Comparison of ENCODE assay signal across 8 mouse cellular contexts in the genomic region with DNA sequence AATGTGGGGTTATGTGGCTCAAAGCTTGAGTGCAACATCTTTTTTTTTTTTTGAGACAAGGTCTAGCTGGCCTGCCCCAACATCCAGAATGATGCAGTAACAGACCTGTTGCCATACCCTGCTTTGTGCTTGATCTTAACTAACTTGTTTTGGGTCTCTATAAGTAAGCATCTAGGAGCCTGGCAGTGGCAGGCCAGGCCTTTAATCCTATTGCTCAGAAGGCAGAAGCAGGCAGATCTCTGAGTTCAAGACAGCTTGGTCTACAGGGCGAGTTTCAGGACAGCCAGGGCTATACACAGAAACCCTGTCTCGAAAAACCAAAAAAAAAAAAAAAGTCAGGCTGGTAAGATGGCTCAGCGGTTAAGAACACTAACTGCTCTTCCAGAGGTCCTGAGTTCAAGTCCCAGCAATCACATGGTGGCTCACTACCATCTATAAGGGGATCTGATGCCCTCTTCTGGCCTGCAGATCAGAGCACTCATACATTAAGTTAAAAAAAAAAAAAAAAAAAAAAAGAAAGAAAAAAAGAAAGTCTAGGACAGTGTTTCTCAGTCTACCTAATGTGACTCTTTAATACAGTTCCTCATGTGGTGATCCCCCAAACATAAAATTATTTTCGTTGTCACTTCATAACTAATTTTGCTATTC. TPM values are rescaled to one million over a fixed set of nuclear protein-coding genes. Genes with fewer than 3 reads are reported as not detected.
DNase-seq lines count a peak whose midpoint lies in the region; ATAC-seq and TF ChIP-seq lines count a peak whose summit lies in the region.

No protein-coding gene starts in this region.

- ATAC-seq in forebrain, embryonic 12.5 days (ENCODE audit: low FRiP score), result no peak
- no peak for ATAC-seq in liver, embryonic 13.5 days (ENCODE audit: low read depth)

- H3K4me2 ChIP-seq in forebrain, embryonic 12.5 days, result peak overlapping the region; percentile 76
- H3K4me2 ChIP-seq in liver, embryonic 13.5 days, result peak overlapping the region; percentile 93

- peaks cover 14% of the 10 kb centered on the region for H3K4me1 ChIP-seq in heart, adult 2 months (ENCODE audit: control insufficient read depth, insufficient read depth, low read length)
- H3K4me1 ChIP-seq in forebrain, embryonic 12.5 days, result peaks cover 17% of the 10 kb centered on the region
- peaks cover 41% of the 10 kb centered on the region for H3K4me1 ChIP-seq in liver, embryonic 13.5 days (replicated peaks)

- TF ChIP-seq POLR2A in heart, adult 2 months (IDR thresholded peaks at IDR 0.05; ENCODE audit: insufficient read depth, low read depth, low read length), result no peak

- H3K9ac ChIP-seq in heart, adult 2 months (ENCODE audit: low read depth, low read length), result no peak overlapping the region; the same call in 1 of the 2 replicates
- H3K9ac ChIP-seq in forebrain, embryonic 12.5 days, result peak overlapping the region; percentile 31; the same call in 1 of the 2 replicates
- H3K9ac ChIP-seq in liver, embryonic 13.5 days, result peak overlapping the region; percentile 90

- DNase-seq in heart, adult 2 months, result no peak
- no peak for DNase-seq in heart, postnatal 10 days
- peak; percentile 16 for DNase-seq in CD4-positive helper T cell, adult 2 months (ENCODE audit: low read depth, low spot score)
- DNase-seq in liver, embryonic 13.5 days, result no peak
- DNase-seq in right cerebral cortex, postnatal 36 days (ENCODE audit: low spot score in 2 of 2), result no peak
- no peak for DNase-seq in urinary bladder, adult 2 months (ENCODE audit: low spot score)
- no peak for DNase-seq in layer of hippocampus, adult 9-11 months

- peak overlapping the region; percentile 99 for H3K27ac ChIP-seq in heart, adult 2 months
- peak overlapping the region; percentile 99 for H3K27ac ChIP-seq in forebrain, embryonic 12.5 days
- peak overlapping the region; percentile 99 for H3K27ac ChIP-seq in liver, embryonic 13.5 days

- peaks cover 5% of the 10 kb centered on the region for H3K79me2 ChIP-seq in heart, adult 2 months (replicated peaks; ENCODE audit: control insufficient read depth, insufficient read depth, low read length)

- peak; percentile 52 for TF ChIP-seq CTCF in heart, adult 2 months (IDR thresholded peaks at IDR 0.05)

- H3K27me3 ChIP-seq in heart, adult 2 months (ENCODE audit: control insufficient read depth, insufficient read depth, low read length), result no peaks in the 10 kb centered on the region
- no peaks in the 10 kb centered on the region for H3K27me3 ChIP-seq in forebrain, embryonic 12.5 days
- no peaks in the 10 kb centered on the region for H3K27me3 ChIP-seq in liver, embryonic 13.5 days

- WGBS in heart, adult 2 months, result 56% methylated on average over 4 of the region's 4 CpGs
- WGBS in forebrain, embryonic 12.5 days, result 63% methylated on average over 4 of the region's 4 CpGs
- WGBS in liver, embryonic 13.5 days (ENCODE audit: insufficient replicate concordance), result 48% methylated on average over 4 of the region's 4 CpGs

- no peaks in the 10 kb centered on the region; the same call in 1 of the 2 replicates for H3K36me3 ChIP-seq in heart, adult 2 months (ENCODE audit: control insufficient read depth, insufficient read depth, low read length)
- 0 out of 2 replicates have a peak, but pooled peaks cover 5% of the 10 kb centered on the region for H3K36me3 ChIP-seq in forebrain, embryonic 12.5 days (replicated peaks)
- peaks cover 10% of the 10 kb centered on the region; the same call in 1 of the 2 replicates for H3K36me3 ChIP-seq in liver, embryonic 13.5 days

- no peak for TF ChIP-seq EP300 in heart, adult 2 months (IDR thresholded peaks at IDR 0.05; ENCODE audit: insufficient read depth, low read depth, low read length)

- peak overlapping the region; percentile 45 for H3K4me3 ChIP-seq in heart, adult 2 months
- H3K4me3 ChIP-seq in forebrain, embryonic 12.5 days (replicated peaks), result peak overlapping the region; percentile 74
- peak overlapping the region; percentile 73 for H3K4me3 ChIP-seq in liver, embryonic 13.5 days (replicated peaks)

- intact Hi-C loops in heart, adult 2 months (cut with DNase I), result loop anchor here (5.0 kb wide), 3 partner anchors 83 to 258 kb away; partner anchors contain the start of gene Zfp607b
- intact Hi-C loops in heart, postnatal 10 days (cut with DNase I), result loop anchor here (5.0 kb wide), 1 partner anchor 97 kb away; the partner anchor contains the start of gene Zfp607b

- H3K9me3 ChIP-seq in forebrain, embryonic 12.5 days, result no peaks in the 10 kb centered on the region
- no peaks in the 10 kb centered on the region for H3K9me3 ChIP-seq in liver, embryonic 13.5 days (replicated peaks)

RNA-seq across cellular contexts. Expression of gene Akt2, which starts 0.7 kb away (rescaled TPM):
- total RNA-seq in heart, adult 2 months (2021), result 100 to 1,000 TPM; 181 to 219 TPM
- polyA plus RNA-seq in heart, adult 2 months (2012; rRNA removed), result 134 and 181 TPM in 2 replicates
- 100 to 1,000 TPM; 171 to 174 TPM for total RNA-seq in heart, postnatal 10 days (2021)
- 81.2 and 84.6 TPM in 2 replicates for polyA plus RNA-seq in forebrain, embryonic 12.5 days (2016; fragmentation: Nextera tagmentation; extraction: Ambion mirVana)
- 29.6 and 32.3 TPM in 2 replicates for polyA plus RNA-seq in liver, embryonic 13.5 days (2015; fragmentation: Nextera tagmentation; extraction: Ambion mirVana)
- polyA plus RNA-seq in urinary bladder, adult 2 months (2012; rRNA removed), result 78.4 and 96.7 TPM in 2 replicates

RNA-seq across cellular contexts. Expression of gene 2310022A10Rik, which starts 37.7 kb away (rescaled TPM):
- 10 to 100 TPM; 72.0 to 72.1 TPM for total RNA-seq in heart, adult 2 months (2021)
- 79.5 and 87.4 TPM in 2 replicates for polyA plus RNA-seq in heart, adult 2 months (2012; rRNA removed)
- 10 to 100 TPM; 60.3 to 65.0 TPM for total RNA-seq in heart, postnatal 10 days (2021)
- 38.7 and 39.6 TPM in 2 replicates for polyA plus RNA-seq in forebrain, embryonic 12.5 days (2016; fragmentation: Nextera tagmentation; extraction: Ambion mirVana)
- 19.7 and 22.8 TPM in 2 replicates for polyA plus RNA-seq in liver, embryonic 13.5 days (2015; fragmentation: Nextera tagmentation; extraction: Ambion mirVana)
- 16.7 and 17.1 TPM in 2 replicates for polyA plus RNA-seq in urinary bladder, adult 2 months (2012; rRNA removed)

RNA-seq across cellular contexts. Expression of gene Pld3, which starts 37.7 kb away (rescaled TPM):
- total RNA-seq in heart, adult 2 months (2021), result 10 to 100 TPM; 22.9 to 30.6 TPM
- 54.8 and 68.1 TPM in 2 replicates for polyA plus RNA-seq in heart, adult 2 months (2012; rRNA removed)
- total RNA-seq in heart, postnatal 10 days (2021), result 10 to 100 TPM; 32.5 to 35.1 TPM
- 58.1 and 58.2 TPM in 2 replicates for polyA plus RNA-seq in forebrain, embryonic 12.5 days (2016; fragmentation: Nextera tagmentation; extraction: Ambion mirVana)
- 53.8 and 58.5 TPM in 2 replicates for polyA plus RNA-seq in liver, embryonic 13.5 days (2015; fragmentation: Nextera tagmentation; extraction: Ambion mirVana)
- 85.8 and 97.5 TPM in 2 replicates for polyA plus RNA-seq in urinary bladder, adult 2 months (2012; rRNA removed)
